Mouse (Mus musculus) heart, postnatal 0 days (tissue): Measurements from ENCODE around the gene Foxn3. TPM values are rescaled to one million over a fixed set of nuclear protein-coding genes. Genes with fewer than 3 reads are reported as not detected.

Source experiments
- ATAC-seq: fragments of 200-750 bp; cut with Nextera tagmentation; 2 replicates; pipeline ENCODE4 v1.8.0; 2017; ENCODE audit warnings: low read depth, moderate number of reproducible peaks, moderate library complexity; ENCODE audit not compliant: insufficient read depth
- DNase-seq: peaks from one replicate; pipeline ENCODE4 v3.0.0-alpha.2; 2016; ENCODE audit warnings: low spot score
- H3K27ac ChIP-seq: fragments of 300-500 bp; sonication (generic); 2 replicates; pipeline ENCODE4 v1.5.1; 2014; ENCODE audit warnings: low read depth, mild to moderate bottlenecking
- H3K27me3 ChIP-seq: fragments of 300-500 bp; sonication (generic); 2 replicates; pipeline ENCODE4 v1.6.1; 2014; ENCODE audit warnings: low read length, mixed read lengths; ENCODE audit not compliant: control insufficient read depth, insufficient read depth
- H3K36me3 ChIP-seq: fragments of 300-500 bp; sonication (generic); replicated peaks from 2 replicates; pipeline ENCODE4 v1.6.1; 2014; ENCODE audit warnings: low read length, mixed read lengths; ENCODE audit not compliant: control insufficient read depth, insufficient read depth
- H3K4me1 ChIP-seq: fragments of 300-500 bp; sonication (generic); 2 replicates; pipeline ENCODE4 v1.6.1; 2014; ENCODE audit warnings: antibody characterized with exemption; ENCODE audit not compliant: control insufficient read depth, insufficient read depth
- H3K4me2 ChIP-seq: fragments of 300-500 bp; sonication (generic); 2 replicates; pipeline ENCODE4 v1.6.1; 2014; ENCODE audit warnings: low read depth, mild to moderate bottlenecking, low read length, moderate library complexity
- H3K4me3 ChIP-seq: fragments of 300-500 bp; sonication (generic); 2 replicates; pipeline ENCODE4 v1.5.1; 2014; ENCODE audit warnings: low read depth, low read length
- H3K9ac ChIP-seq: fragments of 300-500 bp; sonication (generic); replicated peaks from 2 replicates; pipeline ENCODE4 v1.6.1; 2014; ENCODE audit warnings: low read depth, low read length, mixed read lengths
- H3K9me3 ChIP-seq: fragments of 300-500 bp; sonication (generic); replicated peaks from 2 replicates; pipeline ENCODE4 v1.6.1; 2016; ENCODE audit warnings: low read length; ENCODE audit not compliant: control insufficient read depth
- CTCF ChIP-seq: IDR thresholded peaks from 2 replicates; pipeline ENCODE4 v1.5.1; 2016; ENCODE audit warnings: antibody characterized with exemption, control low read depth, low read depth
- EP300 ChIP-seq: IDR thresholded peaks from 2 replicates; pipeline ENCODE4 v1.6.1; 2016; ENCODE audit warnings: antibody characterized with exemption, low read depth
- WGBS: fragments of 180-500 bp; shearing (Covaris S2); extraction: QIAGEN DNeasy Blood & Tissue Kit; methylation state at CpG from one replicate; pipeline ENCODE4 v1.1.7; 2014; 5-methylcytosine and 5-hydroxymethylcytosine counted together
- polyA plus RNA-seq: library from polyadenylated mRNA; unstranded; fragments of >200 nt; fragmentation: Nextera tagmentation; extraction: Ambion mirVana; gene quantifications from 2 replicates; pipeline ENCODE4 v1.2.1, GENCODE M21; 2015
- total RNA-seq: library from RNA; depleted of rRNA; stranded (reverse); fragments of >200 nt; gene quantifications from 2 replicates; pipeline ENCODE4 v1.2.3, GENCODE M21; 2014; ENCODE audit warnings: low replicate concordance

The Foxn3 gene
- total and polyA plus RNA-seq, 2 experiments from 2014 or later: 31.4 to 55.3 TPM

DNA sequence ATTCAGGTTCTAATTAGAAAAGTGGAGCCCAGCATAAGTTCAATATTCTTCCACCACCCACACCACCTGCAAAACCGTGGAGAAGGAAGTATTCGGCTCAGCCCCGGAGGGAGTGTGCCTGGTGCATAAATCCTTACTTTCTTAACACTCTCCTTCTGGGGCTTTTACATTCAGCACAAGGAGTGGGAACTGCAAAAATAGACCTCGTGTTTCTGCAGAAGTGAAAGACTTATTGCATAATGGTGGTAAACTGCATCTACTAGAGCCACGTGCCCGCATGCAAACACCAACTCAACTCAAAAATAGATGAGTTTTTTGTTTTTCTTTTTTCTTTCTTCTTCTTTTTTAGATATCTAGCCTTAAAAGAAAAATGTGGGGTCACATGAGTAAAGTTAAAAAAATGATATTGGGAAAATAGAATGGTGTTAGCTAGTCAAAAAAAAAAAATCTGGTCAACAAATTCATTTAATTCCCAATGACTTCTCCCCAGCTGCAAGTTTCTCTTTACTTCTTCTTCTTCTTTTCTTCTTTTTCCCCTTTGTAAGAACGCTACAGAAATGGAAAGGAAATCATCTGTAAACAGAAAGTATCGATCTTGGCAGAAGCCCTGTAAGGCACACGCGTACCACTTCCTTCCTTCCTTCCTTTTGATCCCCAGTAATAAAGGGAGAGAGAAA is 45.0 kb upstream of the Foxn3 start:
- H3K27me3 ChIP-seq: no peaks in the 10 kb centered on the region
- H3K9ac ChIP-seq: no peak overlapping the region
- WGBS: 80% methylated on average over 10 of the region's 10 CpGs
- H3K4me3 ChIP-seq: no peak overlapping the region
- H3K4me2 ChIP-seq: no peak overlapping the region
- peaks cover 14% of the 10 kb centered on the region for H3K4me1 ChIP-seq
- no peak for DNase-seq
- no peak for TF ChIP-seq CTCF
- no peak for TF ChIP-seq EP300
- no peak for ATAC-seq
- H3K36me3 ChIP-seq: no peaks in the 10 kb centered on the region
- no peak overlapping the region for H3K27ac ChIP-seq
- H3K9me3 ChIP-seq: no peaks in the 10 kb centered on the region

DNA sequence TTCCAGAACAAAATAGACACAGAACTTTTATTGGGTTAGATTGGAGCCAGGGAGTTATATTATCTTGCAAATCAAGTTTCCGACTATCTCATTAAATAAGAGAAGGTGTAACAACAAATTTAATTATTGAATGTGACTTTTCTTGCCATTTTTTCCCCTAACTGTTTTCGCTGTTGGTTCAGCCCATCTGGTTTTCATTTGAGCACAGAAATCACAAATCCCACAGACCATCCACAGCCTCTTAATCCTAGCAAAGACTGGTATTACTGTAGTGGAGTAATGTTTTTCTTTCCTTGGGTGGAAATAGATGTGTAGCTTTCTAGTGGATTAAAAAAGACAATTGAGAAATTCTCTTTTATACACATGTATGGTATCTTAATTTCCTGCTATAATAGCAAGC is 40.0 kb upstream of the Foxn3 start:
- Histone ChIP-seq H3K9me3 (no peaks in the 10 kb centered on the region), H3K4me3 (no peak overlapping the region), H3K36me3 (no peaks in the 10 kb centered on the region), H3K27ac (no peak overlapping the region), H3K27me3 (no peaks in the 10 kb centered on the region), H3K9ac (no peak overlapping the region), H3K4me1 (0 out of 2 replicates have a peak, but pooled peaks cover 7% of the 10 kb centered on the region), H3K4me2 (no peak overlapping the region)
- TF ChIP-seq CTCF (no peak), EP300 (no peak)
- ATAC-seq (no peak), DNase-seq (no peak)
- 90% methylated on average over 2 of the region's 2 CpGs for WGBS

DNA sequence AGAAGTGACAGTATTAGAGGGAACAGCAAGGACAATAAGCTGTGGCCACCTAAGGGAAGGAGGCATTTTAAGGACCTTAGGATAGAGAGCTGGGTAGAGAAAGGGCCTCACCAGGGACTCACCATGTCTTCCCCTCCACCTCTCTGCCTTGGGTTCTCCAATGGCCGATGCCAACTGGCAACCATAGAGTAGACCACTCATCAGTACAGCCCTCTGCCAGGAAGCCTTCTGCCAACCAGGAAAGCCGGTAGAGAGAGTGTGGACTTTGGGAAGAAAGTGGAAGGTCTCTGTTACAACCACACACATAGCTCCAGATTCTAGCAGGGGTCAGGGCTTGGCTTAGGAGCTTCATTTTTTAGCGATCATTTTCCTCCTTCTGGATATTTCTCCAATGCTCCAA is 38.5 kb upstream of the Foxn3 start:
- ATAC-seq: no peak

DNA sequence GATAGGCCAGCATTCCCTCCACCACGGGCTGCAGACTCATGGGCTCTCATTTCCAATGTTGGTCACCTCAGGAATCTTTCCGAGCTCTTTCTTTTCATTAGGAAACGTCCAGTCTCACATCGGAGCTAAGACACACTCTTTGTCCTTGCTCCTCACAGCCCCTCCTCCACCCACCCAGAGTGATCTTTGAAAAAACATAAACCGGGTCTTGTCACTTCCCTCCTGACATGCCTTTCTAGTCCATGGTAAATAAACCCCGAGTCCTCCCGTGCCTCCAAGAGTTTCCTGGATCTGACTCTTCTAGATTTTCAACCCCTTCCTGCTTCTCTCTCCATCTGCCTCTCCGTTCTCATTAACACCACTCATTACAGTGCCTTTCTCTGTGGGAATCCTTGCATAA is 38.0 kb upstream of the Foxn3 start:
- H3K27me3 ChIP-seq: no peaks in the 10 kb centered on the region
- H3K36me3 ChIP-seq: no peaks in the 10 kb centered on the region
- no peak for TF ChIP-seq EP300
- TF ChIP-seq CTCF: no peak
- no peak for ATAC-seq
- 46% methylated on average over 8 of the region's 8 CpGs for WGBS
- H3K27ac ChIP-seq: no peak overlapping the region; the same call in 1 of the 2 replicates
- DNase-seq: peak; percentile 59
- 0 out of 2 replicates have a peak overlapping the region, but pooled peaks have one; percentile 13 for H3K4me2 ChIP-seq
- no peak overlapping the region for H3K9ac ChIP-seq
- H3K9me3 ChIP-seq: no peaks in the 10 kb centered on the region
- H3K4me3 ChIP-seq: no peak overlapping the region
- 0 out of 2 replicates have a peak, but pooled peaks cover 7% of the 10 kb centered on the region for H3K4me1 ChIP-seq

More for the DNA sequence above, 38.5 kb upstream of the Foxn3 start:
- Histone ChIP-seq H3K4me2 (no peak overlapping the region), H3K27ac (no peak overlapping the region), H3K9ac (no peak overlapping the region), H3K4me3 (no peak overlapping the region), H3K27me3 (no peaks in the 10 kb centered on the region), H3K9me3 (no peaks in the 10 kb centered on the region), H3K4me1 (0 out of 2 replicates have a peak, but pooled peaks cover 7% of the 10 kb centered on the region), H3K36me3 (no peaks in the 10 kb centered on the region)
- no peak for DNase-seq
- 88% methylated on average over 3 of the region's 3 CpGs for WGBS
- TF ChIP-seq EP300: no peak
- TF ChIP-seq CTCF: no peak

DNA sequence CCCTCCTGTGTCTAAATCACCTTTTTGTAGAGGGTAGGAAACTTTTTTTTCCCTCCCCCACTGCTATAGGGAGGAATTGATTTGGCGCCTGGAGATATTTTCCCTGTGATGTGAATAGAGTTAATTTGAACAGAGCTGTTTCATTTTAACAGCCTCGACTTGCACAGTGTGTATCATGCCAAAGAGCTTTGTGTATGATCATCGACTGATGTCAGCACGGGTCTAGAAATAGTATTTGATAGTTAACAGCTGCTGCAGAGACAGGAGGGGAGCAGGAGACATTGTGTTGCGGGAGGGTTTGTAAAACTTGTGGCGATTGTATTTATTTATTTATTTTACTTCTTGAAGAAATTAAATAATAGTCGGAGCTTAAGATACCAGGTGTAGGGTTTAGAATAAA is 36.2 kb upstream of the Foxn3 start:
- DNase-seq (no peak), ATAC-seq (0 out of 2 replicates have a peak, but pooled peaks have one; percentile 55)
- no peak overlapping the region for H3K4me3 ChIP-seq
- H3K4me2 ChIP-seq: peak overlapping the region; percentile 20; the same call in 1 of the 2 replicates
- H3K36me3 ChIP-seq: no peaks in the 10 kb centered on the region
- no peak for TF ChIP-seq CTCF
- no peak for TF ChIP-seq EP300
- 0 out of 2 replicates have a peak, but pooled peaks cover 7% of the 10 kb centered on the region for H3K4me1 ChIP-seq
- H3K27ac ChIP-seq: no peak overlapping the region
- H3K9ac ChIP-seq: no peak overlapping the region
- no peaks in the 10 kb centered on the region for H3K9me3 ChIP-seq
- no peaks in the 10 kb centered on the region for H3K27me3 ChIP-seq
- 33% methylated on average over 7 of the region's 7 CpGs for WGBS
